Mouse (Mus musculus): Measurements from ENCODE around the gene Sipa1l1. TPM values are rescaled to one million over a fixed set of nuclear protein-coding genes. Genes with fewer than 3 reads are reported as not detected.

Gene Sipa1l1
- polyA plus RNA-seq, 1 experiment from 2014 or later, result 10.9 TPM

DNA sequence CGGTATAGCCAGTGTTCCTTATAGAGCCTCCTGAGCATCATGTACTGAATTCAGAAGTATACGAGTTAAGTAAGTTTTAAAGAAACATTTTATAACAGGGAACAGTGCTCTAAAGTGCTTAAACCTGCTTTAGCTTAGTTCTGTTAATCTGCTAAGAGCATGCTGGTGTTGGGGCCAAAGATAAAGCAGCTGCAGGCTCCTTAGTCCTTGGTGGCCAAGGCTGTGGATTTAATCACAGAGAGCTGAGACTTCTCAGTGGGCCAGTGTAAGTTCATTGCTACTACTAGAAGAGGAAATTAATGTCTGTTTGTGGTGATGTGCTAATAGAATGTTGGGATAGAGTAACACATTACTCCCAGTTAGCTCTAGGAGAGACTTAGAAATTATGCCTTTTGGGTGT lies 27.1 kb downstream of the Sipa1l1 start:
- Histone ChIP-seq H3K36me3 (no peaks in the 10 kb centered on the region), H3K4me3 (replicated peaks) (no peak overlapping the region), H3K27me3 (replicated peaks) (no peaks in the 10 kb centered on the region), H3K9ac (replicated peaks) (no peak overlapping the region), H3K9me3 (replicated peaks) (no peaks in the 10 kb centered on the region), H3K4me1 (peaks cover 7% of the 10 kb centered on the region), H3K27ac (replicated peaks) (no peak overlapping the region), H3K4me2 (no peak overlapping the region)
- 93% methylated on average over 2 of the region's 2 CpGs for WGBS
- ATAC-seq (ENCODE audit: low FRiP score), result no peak

DNA sequence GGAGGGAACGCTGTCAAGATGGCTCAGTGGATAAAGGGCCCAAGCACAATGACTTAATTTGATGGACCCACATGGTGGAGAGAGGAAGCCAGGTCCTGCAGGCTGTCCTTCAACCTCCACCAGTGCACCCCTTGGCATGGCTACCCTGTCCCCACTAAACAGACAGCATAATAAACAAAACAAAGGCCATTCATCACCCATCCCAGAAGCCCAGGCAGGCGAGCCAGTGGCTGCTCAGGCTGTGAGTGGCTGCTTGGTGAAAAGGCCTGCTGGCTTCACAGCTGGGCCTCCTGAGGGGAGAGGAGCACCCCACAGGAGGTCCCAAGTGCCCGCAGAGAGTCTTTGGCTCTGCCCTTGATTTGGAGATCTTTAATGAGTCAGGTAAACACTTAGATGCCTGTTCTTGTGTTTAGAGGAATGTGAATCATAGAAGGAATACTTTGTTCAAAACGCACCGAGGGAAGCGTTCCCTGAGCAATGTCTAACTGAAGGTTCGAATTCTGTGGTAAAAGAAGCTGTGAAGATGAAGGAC lies 27.6 kb downstream of the Sipa1l1 start:
- H3K4me2 ChIP-seq, result no peak overlapping the region
- H3K27ac ChIP-seq (replicated peaks), result no peak overlapping the region
- H3K36me3 ChIP-seq, result no peaks in the 10 kb centered on the region
- peaks cover 7% of the 10 kb centered on the region for H3K4me1 ChIP-seq
- no peak overlapping the region for H3K4me3 ChIP-seq (replicated peaks)
- ATAC-seq (ENCODE audit: low FRiP score), result no peak
- no peaks in the 10 kb centered on the region for H3K27me3 ChIP-seq (replicated peaks)
- no peak overlapping the region for H3K9ac ChIP-seq (replicated peaks)
- 25% methylated on average over 7 of the region's 7 CpGs for WGBS
- H3K9me3 ChIP-seq (replicated peaks), result no peaks in the 10 kb centered on the region

DNA sequence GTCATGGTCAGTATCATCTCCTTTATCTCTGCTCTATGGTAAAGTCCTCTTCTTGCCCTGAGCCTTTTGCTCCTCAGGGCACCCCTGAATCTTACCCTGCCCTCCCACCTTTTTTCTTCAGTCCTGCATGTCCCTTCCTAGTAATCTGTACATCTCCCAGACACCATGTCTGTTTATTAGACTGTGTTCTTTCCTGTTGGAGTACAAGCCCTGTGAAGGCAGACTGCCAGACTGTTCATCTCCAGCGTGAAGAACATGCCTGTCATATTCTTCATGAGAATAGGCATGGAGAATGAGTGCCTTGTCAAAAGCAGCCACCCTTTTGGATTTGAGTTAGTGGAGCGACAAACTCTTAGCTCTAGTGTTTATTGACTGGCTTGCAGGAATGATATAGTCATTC lies 28.1 kb downstream of the Sipa1l1 start:
- Histone ChIP-seq H3K27ac (replicated peaks) (no peak overlapping the region), H3K36me3 (no peaks in the 10 kb centered on the region), H3K27me3 (replicated peaks) (no peaks in the 10 kb centered on the region), H3K9ac (replicated peaks) (no peak overlapping the region), H3K4me1 (peaks cover 7% of the 10 kb centered on the region), H3K4me2 (no peak overlapping the region), H3K9me3 (replicated peaks) (no peaks in the 10 kb centered on the region), H3K4me3 (replicated peaks) (no peak overlapping the region)
- 75% methylated on average over 2 of the region's 2 CpGs for WGBS
- ATAC-seq (ENCODE audit: low FRiP score), result no peak

DNA sequence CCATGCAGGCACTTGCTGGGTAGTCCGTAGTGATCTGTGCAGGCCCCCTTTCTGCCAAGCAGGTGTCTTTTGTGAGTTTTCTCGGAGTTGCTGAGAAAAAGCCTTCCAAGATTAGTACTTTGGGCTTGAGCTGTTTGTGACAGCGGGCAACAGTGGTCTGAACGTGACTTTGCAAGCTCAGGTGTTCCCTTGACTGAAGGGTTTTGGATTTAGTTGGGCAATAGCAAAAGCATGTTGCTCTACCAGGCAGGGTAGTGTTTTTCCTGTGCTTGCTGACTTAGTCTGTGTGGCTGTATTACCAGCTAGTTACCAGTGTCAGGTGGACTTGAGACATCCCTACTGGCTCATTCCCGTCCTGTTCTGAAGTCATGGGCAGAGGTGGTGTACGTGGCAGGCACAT lies 30.2 kb downstream of the Sipa1l1 start:
- Histone ChIP-seq H3K9me3 (replicated peaks) (no peaks in the 10 kb centered on the region), H3K4me2 (no peak overlapping the region), H3K4me1 (peaks cover 7% of the 10 kb centered on the region), H3K27me3 (replicated peaks) (no peaks in the 10 kb centered on the region), H3K27ac (replicated peaks) (no peak overlapping the region), H3K4me3 (replicated peaks) (no peak overlapping the region), H3K9ac (replicated peaks) (no peak overlapping the region), H3K36me3 (no peaks in the 10 kb centered on the region)
- WGBS, result 93% methylated on average over 6 of the region's 6 CpGs
- no peak for ATAC-seq (ENCODE audit: low FRiP score)

DNA sequence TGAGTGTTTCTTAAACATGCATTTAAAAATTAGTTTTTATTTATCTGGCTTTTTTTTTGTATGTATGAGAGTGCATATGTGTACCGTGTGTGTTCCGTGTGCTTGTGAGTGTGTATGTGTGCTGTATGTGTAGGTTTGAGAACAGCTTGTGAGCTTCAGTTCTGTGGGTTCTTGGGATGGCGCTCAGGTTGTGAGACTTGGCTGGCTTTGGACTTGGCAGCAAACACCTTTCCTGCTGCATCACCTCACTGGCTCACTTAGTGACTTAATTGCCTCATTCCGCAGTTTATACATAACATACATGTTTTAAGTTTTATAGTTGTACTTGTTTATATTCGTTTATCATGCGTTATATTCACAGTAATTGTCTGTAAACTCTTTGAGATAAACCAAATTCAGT lies 35.0 kb downstream of the Sipa1l1 start:
- Histone ChIP-seq H3K4me2 (no peak overlapping the region), H3K4me3 (replicated peaks) (no peak overlapping the region), H3K27me3 (replicated peaks) (no peaks in the 10 kb centered on the region), H3K4me1 (no peaks in the 10 kb centered on the region), H3K9ac (replicated peaks) (no peak overlapping the region), H3K36me3 (no peaks in the 10 kb centered on the region), H3K9me3 (replicated peaks) (no peaks in the 10 kb centered on the region), H3K27ac (replicated peaks) (no peak overlapping the region)
- no peak for ATAC-seq (ENCODE audit: low FRiP score)
- WGBS, result 92% methylated on average over 6 of the region's 6 CpGs

DNA sequence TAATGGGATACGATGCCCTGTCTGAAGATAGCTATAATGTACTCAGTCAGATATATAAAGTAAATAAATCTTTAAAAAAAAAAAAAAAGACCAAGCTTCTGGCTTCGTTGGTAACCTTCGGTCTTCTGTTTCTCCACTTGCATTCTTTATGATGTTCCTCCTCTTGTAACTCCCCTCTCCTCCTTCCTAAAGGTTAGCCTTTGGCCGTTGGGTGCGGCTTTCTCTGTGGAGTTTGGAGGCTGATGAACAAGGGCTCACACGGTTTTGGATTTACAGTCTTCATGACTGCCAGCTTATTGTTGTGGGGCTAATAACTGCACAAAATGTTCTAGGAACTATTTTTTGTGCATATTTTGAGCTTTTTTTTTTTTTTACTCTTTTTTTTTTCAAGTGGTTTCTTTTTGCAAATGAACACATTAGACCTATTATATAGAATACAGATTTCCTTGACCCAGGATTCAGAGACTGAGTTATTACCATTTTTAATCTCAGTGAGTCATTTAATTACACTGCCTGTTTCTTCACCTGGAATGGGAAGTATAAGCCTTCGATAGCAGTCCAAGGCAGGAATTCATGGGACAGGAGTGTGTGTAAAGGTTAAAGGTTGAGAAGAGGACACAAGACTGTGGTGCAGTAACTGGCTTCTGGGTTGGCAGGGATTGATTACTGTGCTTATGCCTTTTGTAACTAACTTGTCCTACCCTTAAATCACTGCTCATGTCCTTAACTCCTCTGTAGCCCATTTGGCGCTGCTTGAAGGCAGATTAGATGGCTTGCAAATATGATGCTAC lies 37.9 kb downstream of the Sipa1l1 start:
- Histone ChIP-seq H3K4me2 (no peak overlapping the region), H3K27me3 (replicated peaks) (no peaks in the 10 kb centered on the region), H3K4me3 (replicated peaks) (no peak overlapping the region), H3K27ac (replicated peaks) (no peak overlapping the region), H3K9me3 (replicated peaks) (no peaks in the 10 kb centered on the region), H3K4me1 (no peaks in the 10 kb centered on the region), H3K9ac (replicated peaks) (no peak overlapping the region), H3K36me3 (no peaks in the 10 kb centered on the region)
- no peak for ATAC-seq (ENCODE audit: low FRiP score)
- 88% methylated on average over 8 of the region's 8 CpGs for WGBS

DNA sequence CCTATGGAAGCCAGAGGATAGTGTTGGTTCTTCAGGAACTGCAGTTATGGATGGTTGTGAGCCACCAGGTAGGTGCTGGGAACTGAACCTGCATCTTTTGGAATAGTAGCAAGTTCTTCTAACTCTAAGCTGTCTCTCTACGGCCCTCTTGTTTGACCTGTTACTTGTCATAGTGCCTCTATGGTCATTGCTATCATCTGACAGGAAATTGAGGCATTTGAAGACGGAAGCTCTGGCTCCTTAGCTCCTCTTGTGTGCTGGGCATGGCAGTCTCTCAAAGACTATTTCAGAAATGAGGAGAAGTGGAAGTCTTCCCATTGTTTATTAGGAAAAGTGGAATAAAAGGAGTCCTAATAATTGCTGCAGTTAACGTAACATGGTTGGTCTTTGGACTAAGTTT lies 38.9 kb downstream of the Sipa1l1 start:
- Histone ChIP-seq H3K27me3 (replicated peaks) (no peaks in the 10 kb centered on the region), H3K36me3 (no peaks in the 10 kb centered on the region), H3K4me3 (replicated peaks) (no peak overlapping the region), H3K9ac (replicated peaks) (no peak overlapping the region), H3K4me1 (no peaks in the 10 kb centered on the region), H3K9me3 (replicated peaks) (no peaks in the 10 kb centered on the region), H3K4me2 (no peak overlapping the region), H3K27ac (replicated peaks) (no peak overlapping the region)
- no peak for ATAC-seq (ENCODE audit: low FRiP score)
- WGBS, result 92% methylated on average over 3 of the region's 3 CpGs

DNA sequence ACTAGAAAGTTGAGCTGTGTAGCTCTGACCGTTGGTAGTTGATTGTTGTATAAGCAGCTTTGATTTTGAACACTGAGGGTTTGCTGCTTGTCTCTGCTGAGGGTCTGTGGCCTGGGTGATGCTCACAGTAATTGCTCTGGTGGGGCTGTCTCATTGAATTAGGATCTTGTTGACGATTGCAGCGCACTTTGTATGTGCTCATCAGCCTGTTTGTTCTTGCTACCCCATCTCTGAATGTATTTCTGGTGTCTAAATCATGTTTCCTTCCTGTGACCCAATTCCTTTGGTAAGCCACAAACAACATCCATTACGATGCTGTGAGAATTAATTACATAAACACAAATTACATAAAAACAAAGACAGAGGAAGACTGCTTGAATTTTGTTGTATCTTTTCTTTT lies 39.5 kb downstream of the Sipa1l1 start:
- Histone ChIP-seq H3K36me3 (no peaks in the 10 kb centered on the region), H3K27me3 (replicated peaks) (no peaks in the 10 kb centered on the region), H3K4me2 (no peak overlapping the region), H3K4me1 (no peaks in the 10 kb centered on the region), H3K9ac (replicated peaks) (no peak overlapping the region), H3K27ac (replicated peaks) (no peak overlapping the region), H3K9me3 (replicated peaks) (no peaks in the 10 kb centered on the region), H3K4me3 (replicated peaks) (no peak overlapping the region)
- 85% methylated on average over 4 of the region's 4 CpGs for WGBS
- ATAC-seq (ENCODE audit: low FRiP score), result no peak

DNA sequence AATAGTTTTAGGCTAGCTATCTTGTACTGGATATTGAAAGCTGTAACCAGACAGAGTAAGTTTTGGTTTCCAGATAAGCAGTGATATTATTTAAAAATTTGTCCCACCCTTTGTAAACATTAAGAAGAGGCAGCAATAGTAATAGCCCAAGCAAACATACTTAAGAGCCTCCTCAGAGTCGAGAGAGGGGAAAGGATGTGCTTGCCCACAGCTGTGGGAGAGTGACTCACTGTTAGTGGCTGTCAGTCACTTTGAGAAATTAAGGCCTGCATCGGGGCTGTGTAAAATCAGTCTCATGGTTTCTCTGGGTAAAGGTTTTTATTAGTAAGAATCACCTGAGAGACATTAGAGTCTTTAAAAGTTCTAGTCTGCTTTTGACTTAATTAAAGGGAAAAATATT lies 40.6 kb downstream of the Sipa1l1 start:
- no peak for ATAC-seq (ENCODE audit: low FRiP score)
- no peaks in the 10 kb centered on the region for H3K4me1 ChIP-seq
- WGBS, result 68% methylated on average over 2 of the region's 2 CpGs
- no peak overlapping the region for H3K9ac ChIP-seq (replicated peaks)
- no peak overlapping the region for H3K4me3 ChIP-seq (replicated peaks)
- no peaks in the 10 kb centered on the region for H3K9me3 ChIP-seq (replicated peaks)
- 0 out of 2 replicates have a peak, but pooled peaks cover 4% of the 10 kb centered on the region for H3K36me3 ChIP-seq
- H3K4me2 ChIP-seq, result no peak overlapping the region
- no peaks in the 10 kb centered on the region for H3K27me3 ChIP-seq (replicated peaks)
- no peak overlapping the region for H3K27ac ChIP-seq (replicated peaks)

DNA sequence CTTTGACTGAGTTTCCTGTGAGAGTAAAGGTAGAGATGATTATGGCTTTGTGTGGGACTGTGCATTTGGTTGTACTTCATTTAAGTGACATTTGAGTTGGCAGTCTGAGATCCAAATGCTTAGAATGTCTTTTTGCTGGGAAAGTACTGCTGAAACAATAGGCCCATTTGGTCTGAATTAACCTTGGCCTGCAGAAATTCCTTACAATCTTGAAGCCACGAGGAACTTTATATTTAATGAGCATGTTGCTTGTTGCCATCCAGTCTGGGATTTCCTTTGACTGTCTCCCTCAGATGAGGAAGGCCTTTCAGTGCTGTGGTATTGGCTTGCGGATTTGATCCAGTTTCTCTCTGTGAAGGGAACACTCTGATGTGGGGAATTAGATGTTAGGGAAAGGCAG lies 43.9 kb downstream of the Sipa1l1 start:
- no peak overlapping the region for H3K9ac ChIP-seq (replicated peaks)
- no peak overlapping the region for H3K4me3 ChIP-seq (replicated peaks)
- ATAC-seq (ENCODE audit: low FRiP score), result no peak
- 82% methylated on average over 2 of the region's 2 CpGs for WGBS
- no peaks in the 10 kb centered on the region for H3K9me3 ChIP-seq (replicated peaks)
- no peaks in the 10 kb centered on the region for H3K27me3 ChIP-seq (replicated peaks)
- 0 out of 2 replicates have a peak, but pooled peaks cover 4% of the 10 kb centered on the region for H3K36me3 ChIP-seq
- H3K27ac ChIP-seq (replicated peaks), result no peak overlapping the region
- H3K4me2 ChIP-seq, result no peak overlapping the region
- no peaks in the 10 kb centered on the region for H3K4me1 ChIP-seq

DNA sequence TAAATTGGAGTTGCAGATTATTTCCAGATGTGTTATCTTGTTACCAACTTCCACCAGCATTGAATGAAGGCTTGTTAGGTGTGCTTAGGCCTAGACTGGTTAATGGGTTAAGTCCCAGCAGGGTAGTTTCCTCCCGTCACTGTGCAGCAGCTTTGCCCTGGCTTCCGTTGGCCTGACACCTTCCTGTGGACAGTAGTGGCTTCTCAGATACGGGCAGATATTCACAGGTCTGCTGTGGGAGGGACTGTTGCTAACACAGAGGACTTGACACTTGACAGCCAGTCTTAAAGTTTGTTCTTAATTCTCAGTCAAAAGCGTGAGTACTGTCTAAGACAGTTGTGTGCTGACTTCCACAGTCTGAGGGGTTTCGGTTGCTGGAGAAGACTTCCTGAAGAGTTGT lies 45.8 kb downstream of the Sipa1l1 start:
- H3K4me1 ChIP-seq, result no peaks in the 10 kb centered on the region
- no peak for ATAC-seq (ENCODE audit: low FRiP score)
- 83% methylated on average over 5 of the region's 5 CpGs for WGBS

DNA sequence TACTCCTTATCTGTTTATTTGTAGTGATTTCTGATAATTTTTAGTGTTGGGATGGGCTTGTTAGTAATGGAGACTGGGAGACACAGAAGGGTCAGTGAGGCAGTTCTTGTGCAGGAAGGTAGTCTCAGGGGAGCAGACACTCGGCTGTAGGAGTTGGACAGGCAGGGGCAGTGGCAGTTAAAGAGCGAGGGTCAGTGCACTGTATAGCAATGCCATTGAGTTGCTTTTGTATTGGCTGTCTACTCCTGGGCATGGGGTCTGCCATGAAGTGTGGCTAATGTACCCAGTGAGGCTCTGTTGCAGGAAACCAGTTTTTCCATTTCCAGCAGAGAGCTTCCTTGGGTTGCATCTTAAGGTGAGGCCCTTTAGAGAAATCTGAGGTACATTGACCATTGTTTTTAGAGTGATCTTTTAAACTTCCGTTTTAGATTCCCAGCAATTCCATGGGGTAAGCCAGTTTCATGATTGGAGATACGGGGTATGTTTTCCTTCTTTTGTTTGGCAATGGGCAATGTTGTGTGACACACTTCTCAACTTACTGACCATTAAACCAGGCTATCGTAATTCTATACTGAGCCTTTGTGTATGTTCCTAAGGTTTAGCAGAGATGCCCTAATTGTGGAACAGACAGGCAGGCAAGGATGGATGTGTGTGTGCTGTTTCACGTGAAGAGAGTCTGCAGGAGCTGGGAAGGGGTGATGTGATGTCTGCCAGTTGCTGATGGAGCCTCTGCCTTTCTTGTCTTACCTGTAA lies 47.9 kb downstream of the Sipa1l1 start:
- ATAC-seq (ENCODE audit: low FRiP score), result no peak
- H3K4me2 ChIP-seq, result no peak overlapping the region
- 0 out of 2 replicates have a peak, but pooled peaks cover 4% of the 10 kb centered on the region for H3K36me3 ChIP-seq
- no peak overlapping the region for H3K4me3 ChIP-seq (replicated peaks)
- 73% methylated on average over 6 of the region's 6 CpGs for WGBS
- H3K27ac ChIP-seq (replicated peaks), result no peak overlapping the region
- no peaks in the 10 kb centered on the region for H3K9me3 ChIP-seq (replicated peaks)
- no peaks in the 10 kb centered on the region for H3K27me3 ChIP-seq (replicated peaks)
- no peaks in the 10 kb centered on the region for H3K4me1 ChIP-seq
- H3K9ac ChIP-seq (replicated peaks), result no peak overlapping the region

More for the DNA sequence above, 45.8 kb downstream of the Sipa1l1 start:
- H3K4me3 ChIP-seq (replicated peaks), result no peak overlapping the region
- no peaks in the 10 kb centered on the region for H3K27me3 ChIP-seq (replicated peaks)
- H3K9ac ChIP-seq (replicated peaks), result no peak overlapping the region
- 0 out of 2 replicates have a peak, but pooled peaks cover 4% of the 10 kb centered on the region for H3K36me3 ChIP-seq
- no peak overlapping the region for H3K27ac ChIP-seq (replicated peaks)
- no peaks in the 10 kb centered on the region for H3K9me3 ChIP-seq (replicated peaks)
- no peak overlapping the region for H3K4me2 ChIP-seq
